In the genomic region with DNA sequence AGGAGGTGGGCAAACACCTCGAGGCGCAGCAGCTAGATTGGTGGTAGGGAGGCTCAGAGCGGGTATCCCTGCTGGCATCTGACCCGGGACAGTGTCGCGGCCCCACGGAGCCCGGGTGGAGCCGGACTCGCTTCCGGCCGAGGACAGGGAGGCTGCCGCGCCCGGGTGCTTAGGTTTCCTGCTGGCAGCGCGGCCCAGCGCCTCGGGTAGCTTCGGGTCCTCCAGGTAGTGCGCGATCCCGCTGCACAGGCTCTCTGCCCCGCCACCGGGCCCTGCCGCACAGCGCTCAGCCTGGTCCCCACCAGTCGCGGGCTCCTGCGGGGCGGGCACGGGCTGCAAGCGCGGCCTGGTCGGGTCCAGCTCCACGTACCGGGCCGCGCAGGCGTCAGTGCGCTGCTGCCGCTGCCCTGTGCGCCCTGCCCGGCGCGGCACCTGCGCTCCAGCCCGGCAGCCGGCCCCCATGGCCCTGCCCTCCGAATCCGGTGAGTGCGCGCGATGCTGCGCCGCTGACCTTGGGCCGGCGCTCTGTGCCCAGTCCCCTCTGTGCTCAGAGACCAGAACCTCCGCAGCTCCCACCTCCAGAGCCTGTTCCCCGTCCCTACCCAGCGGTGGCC, we compare ENCODE assay signal across 8 mouse cellular contexts. TPM values are rescaled to one million over a fixed set of nuclear protein-coding genes. Genes with fewer than 3 reads are reported as not detected.
A peak's percentile ranks its signal among the peaks of the same experiment; 100 is the strongest.
DNase-seq lines count a peak whose midpoint lies in the region; ATAC-seq and TF ChIP-seq lines count a peak whose summit lies in the region.

No protein-coding gene starts in this region.

- no peak for TF ChIP-seq CTCF in ES-Bruce4 (IDR thresholded peaks at IDR 0.05; ENCODE audit: low read depth, low read length)

- TF ChIP-seq POLR2A in ES-Bruce4 (IDR thresholded peaks at IDR 0.05; ENCODE audit: insufficient read depth, low read length), result no peak

- peak; percentile 69 for DNase-seq in cerebellum, adult 11-12 months
- peak; percentile 52 for DNase-seq in hindbrain, embryonic 10.5 days (ENCODE audit: low spot score)
- peak; percentile 30 for DNase-seq in layer of hippocampus, adult 9-11 months
- peak; percentile 69 for DNase-seq in lung, postnatal 36 days
- peak; percentile 46 to 57 for DNase-seq in right cerebral cortex, postnatal 10 days (ENCODE audit: low spot score in 2 of 2)
- no peak for DNase-seq in yolk sac, embryonic 10.5 days (ENCODE audit: low spot score)

- peak overlapping the region; percentile 79 for H3K4me2 ChIP-seq in forebrain, embryonic 15.5 days (replicated peaks)

- no peaks in the 10 kb centered on the region for H3K27me3 ChIP-seq in ES-Bruce4 (ENCODE audit: control insufficient read depth, insufficient read depth, low read length, poor library complexity, severe bottlenecking)
- H3K27me3 ChIP-seq in forebrain, embryonic 15.5 days, result peaks cover 14% of the 10 kb centered on the region
- peaks cover 46% of the 10 kb centered on the region for H3K27me3 ChIP-seq in hindbrain, embryonic 10.5 days (ENCODE audit: insufficient read depth, poor library complexity, severe bottlenecking)

- TF ChIP-seq EP300 in ES-Bruce4 (IDR thresholded peaks at IDR 0.05; ENCODE audit: insufficient read depth, low read depth, low read length), result no peak

- WGBS in forebrain, embryonic 15.5 days, result under 1% methylated on average over 59 of the region's 61 CpGs
- under 1% methylated on average over 61 of the region's 61 CpGs for WGBS in hindbrain, embryonic 10.5 days

- H3K4me1 ChIP-seq in ES-Bruce4 (ENCODE audit: control insufficient read depth, insufficient read depth, low read length), result no peaks in the 10 kb centered on the region
- H3K4me1 ChIP-seq in forebrain, embryonic 15.5 days, result peaks cover 18% of the 10 kb centered on the region
- H3K4me1 ChIP-seq in hindbrain, embryonic 10.5 days (replicated peaks), result peaks cover 22% of the 10 kb centered on the region

- H3K9me3 ChIP-seq in ES-Bruce4 (replicated peaks; ENCODE audit: control insufficient read depth, insufficient read depth, low read length, poor library complexity, severe bottlenecking), result no peaks in the 10 kb centered on the region
- no peaks in the 10 kb centered on the region for H3K9me3 ChIP-seq in forebrain, embryonic 15.5 days
- H3K9me3 ChIP-seq in hindbrain, embryonic 10.5 days, result no peaks in the 10 kb centered on the region

- no peak overlapping the region for H3K27ac ChIP-seq in ES-Bruce4 (ENCODE audit: insufficient read depth, low read length)
- H3K27ac ChIP-seq in forebrain, embryonic 15.5 days (replicated peaks), result no peak overlapping the region
- H3K27ac ChIP-seq in hindbrain, embryonic 10.5 days, result peak overlapping the region; percentile 79

- ATAC-seq in forebrain, embryonic 15.5 days (replicated peaks), result peak; percentile 73

- peak overlapping the region; percentile 79 for H3K9ac ChIP-seq in ES-Bruce4 (ENCODE audit: low read depth, poor library complexity, severe bottlenecking)
- peak overlapping the region; percentile 48 for H3K9ac ChIP-seq in forebrain, embryonic 15.5 days (replicated peaks)

- peak overlapping the region; percentile 67 for H3K4me3 ChIP-seq in ES-Bruce4 (ENCODE audit: low read depth, low read length)
- peak overlapping the region; percentile 47 for H3K4me3 ChIP-seq in forebrain, embryonic 15.5 days
- H3K4me3 ChIP-seq in hindbrain, embryonic 10.5 days, result peak overlapping the region; percentile 63

- no peaks in the 10 kb centered on the region for H3K36me3 ChIP-seq in ES-Bruce4 (ENCODE audit: control insufficient read depth, insufficient read depth, low read length, poor library complexity, severe bottlenecking)
- H3K36me3 ChIP-seq in forebrain, embryonic 15.5 days, result no peaks in the 10 kb centered on the region
- H3K36me3 ChIP-seq in hindbrain, embryonic 10.5 days, result no peaks in the 10 kb centered on the region

RNA-seq across cellular contexts. Expression of a gene that starts 0.6 kb away (rescaled TPM):
- polyA plus RNA-seq in ES-Bruce4 (2011; ENCODE audit: insufficient read depth, insufficient read length, low read depth, missing spikeins), result 2.4 and 3.1 TPM in 2 replicates
- 4.4 and 4.8 TPM in 2 replicates for polyA plus RNA-seq in forebrain, embryonic 15.5 days (2015; fragmentation: Nextera tagmentation; extraction: Ambion mirVana)
- 1.7 and 1.9 TPM in 2 replicates for polyA plus RNA-seq in hindbrain, embryonic 10.5 days (2016; fragmentation: Nextera tagmentation; extraction: Ambion mirVana)
